Mouse (Mus musculus) lung, embryonic 16.5 days (tissue): ENCODE data around the gene Selenok. TPM values are rescaled to one million over a fixed set of nuclear protein-coding genes. Genes with fewer than 3 reads are reported as not detected.
A peak's percentile ranks its signal among the peaks of the same experiment; 100 is the strongest.

Experiments
- ATAC-seq: fragments of 200-750 bp; cut with Nextera tagmentation; 2 replicates; pipeline ENCODE4 v1.8.0; 2017; ENCODE audit warnings: low read depth, mild to moderate bottlenecking, moderate library complexity
- H3K27ac ChIP-seq: fragments of 300-500 bp; sonication (generic); 2 replicates; pipeline ENCODE4 v1.5.1; 2014; ENCODE audit warnings: mild to moderate bottlenecking, control low read depth, low read length
- H3K27me3 ChIP-seq: fragments of 300-500 bp; sonication (generic); 2 replicates; pipeline ENCODE4 v1.6.1; 2014; ENCODE audit warnings: low read depth, low read length, mixed read lengths; ENCODE audit not compliant: control insufficient read depth, insufficient read depth
- H3K36me3 ChIP-seq: fragments of 300-500 bp; sonication (generic); 2 replicates; pipeline ENCODE4 v1.6.1; 2014; ENCODE audit warnings: low read length; ENCODE audit not compliant: control insufficient read depth, insufficient read depth
- H3K4me1 ChIP-seq: fragments of 300-500 bp; sonication (generic); replicated peaks from 2 replicates; pipeline ENCODE4 v1.6.1; 2014; ENCODE audit warnings: low read length, mixed read lengths; ENCODE audit not compliant: control insufficient read depth, insufficient read depth
- H3K4me2 ChIP-seq: fragments of 300-500 bp; sonication (generic); 2 replicates; pipeline ENCODE4 v1.6.1; 2014; ENCODE audit warnings: low read depth, low read length, control low read depth
- H3K4me3 ChIP-seq: fragments of 300-500 bp; sonication (generic); 2 replicates; pipeline ENCODE4 v1.5.1; 2014; ENCODE audit warnings: mild to moderate bottlenecking, low read length, control low read depth
- H3K9ac ChIP-seq: fragments of 300-500 bp; sonication (generic); 2 replicates; pipeline ENCODE4 v1.6.1; 2014; ENCODE audit warnings: low read length, control low read depth
- H3K9me3 ChIP-seq: fragments of 300-500 bp; sonication (generic); 2 replicates; pipeline ENCODE4 v1.6.1; 2016; ENCODE audit warnings: low read length; ENCODE audit not compliant: control insufficient read depth
- WGBS: fragments of 180-500 bp; shearing (Covaris S2); extraction: QIAGEN DNeasy Blood & Tissue Kit; methylation state at CpG from one replicate; pipeline ENCODE4 v1.1.7; 2014; 5-methylcytosine and 5-hydroxymethylcytosine counted together
- polyA plus RNA-seq: library from polyadenylated mRNA; unstranded; fragments of >200 nt; fragmentation: Nextera tagmentation; extraction: Ambion mirVana; gene quantifications from 2 replicates; pipeline ENCODE4 v1.2.1, GENCODE M21; 2015

Selenok gene
- polyA plus RNA-seq, 1 experiment from 2014 or later = 290 TPM

- H3K27me3 ChIP-seq = no peaks in the 10 kb centered on the region
- H3K4me3 ChIP-seq = no peak overlapping the region
- no peak overlapping the region for H3K9ac ChIP-seq
- ATAC-seq = no peak
- H3K4me2 ChIP-seq = no peak overlapping the region
- H3K4me1 ChIP-seq = no peaks in the 10 kb centered on the region
- no peak overlapping the region for H3K27ac ChIP-seq
- no peaks in the 10 kb centered on the region for H3K36me3 ChIP-seq
- no peaks in the 10 kb centered on the region for H3K9me3 ChIP-seq
Measured at GRCm38 (mm10) chr14:29957393-29957792, 10.7 kb upstream of the Selenok start.

- H3K27ac ChIP-seq = peak overlapping the region; percentile 64
- peaks cover 14% of the 10 kb centered on the region for H3K4me1 ChIP-seq
- peak overlapping the region; percentile 65 for H3K4me2 ChIP-seq
- no peaks in the 10 kb centered on the region for H3K9me3 ChIP-seq
- no peaks in the 10 kb centered on the region for H3K27me3 ChIP-seq
- H3K4me3 ChIP-seq = peak overlapping the region; percentile 90
- peaks cover 14% of the 10 kb centered on the region for H3K36me3 ChIP-seq
- peak overlapping the region; percentile 70 for H3K9ac ChIP-seq
- ATAC-seq = no peak
- 62% methylated on average over 7 of the region's 7 CpGs for WGBS
Measured at GRCm38 (mm10) chr14:29967611-29968010, 497 bp upstream of the Selenok start.

GRCm38 (mm10) chr14:29971446-29971845 lies 3.3 kb downstream of the Selenok start:
- Histone ChIP-seq H3K27ac (no peak overlapping the region), H3K4me1 (peaks cover 14% of the 10 kb centered on the region), H3K9ac (no peak overlapping the region), H3K36me3 (peaks cover 28% of the 10 kb centered on the region), H3K9me3 (no peaks in the 10 kb centered on the region), H3K4me2 (no peak overlapping the region), H3K4me3 (no peak overlapping the region), H3K27me3 (no peaks in the 10 kb centered on the region)
- WGBS = 92% methylated on average over 7 of the region's 7 CpGs
- ATAC-seq = no peak

GRCm38 (mm10) chr14:29971993-29972392 lies 3.9 kb downstream of the Selenok start:
- H3K9ac ChIP-seq = no peak overlapping the region
- 73% methylated on average over 5 of the region's 5 CpGs for WGBS
- no peak overlapping the region for H3K27ac ChIP-seq
- peaks cover 28% of the 10 kb centered on the region for H3K36me3 ChIP-seq
- H3K4me3 ChIP-seq = no peak overlapping the region
- H3K9me3 ChIP-seq = no peaks in the 10 kb centered on the region
- peaks cover 14% of the 10 kb centered on the region for H3K4me1 ChIP-seq
- no peak overlapping the region for H3K4me2 ChIP-seq
- no peak for ATAC-seq
- H3K27me3 ChIP-seq = no peaks in the 10 kb centered on the region

GRCm38 (mm10) chr14:29976927-29977326 lies 8.8 kb downstream of the Selenok start:
- peaks cover 37% of the 10 kb centered on the region for H3K36me3 ChIP-seq
- no peak overlapping the region for H3K4me3 ChIP-seq
- no peak overlapping the region for H3K9ac ChIP-seq
- H3K4me2 ChIP-seq = no peak overlapping the region
- no peak overlapping the region for H3K27ac ChIP-seq
- no peak for ATAC-seq
- H3K27me3 ChIP-seq = no peaks in the 10 kb centered on the region
- 91% methylated on average over 6 of the region's 6 CpGs for WGBS
- peaks cover 9% of the 10 kb centered on the region for H3K4me1 ChIP-seq
- peaks cover 4% of the 10 kb centered on the region for H3K9me3 ChIP-seq

DNA sequence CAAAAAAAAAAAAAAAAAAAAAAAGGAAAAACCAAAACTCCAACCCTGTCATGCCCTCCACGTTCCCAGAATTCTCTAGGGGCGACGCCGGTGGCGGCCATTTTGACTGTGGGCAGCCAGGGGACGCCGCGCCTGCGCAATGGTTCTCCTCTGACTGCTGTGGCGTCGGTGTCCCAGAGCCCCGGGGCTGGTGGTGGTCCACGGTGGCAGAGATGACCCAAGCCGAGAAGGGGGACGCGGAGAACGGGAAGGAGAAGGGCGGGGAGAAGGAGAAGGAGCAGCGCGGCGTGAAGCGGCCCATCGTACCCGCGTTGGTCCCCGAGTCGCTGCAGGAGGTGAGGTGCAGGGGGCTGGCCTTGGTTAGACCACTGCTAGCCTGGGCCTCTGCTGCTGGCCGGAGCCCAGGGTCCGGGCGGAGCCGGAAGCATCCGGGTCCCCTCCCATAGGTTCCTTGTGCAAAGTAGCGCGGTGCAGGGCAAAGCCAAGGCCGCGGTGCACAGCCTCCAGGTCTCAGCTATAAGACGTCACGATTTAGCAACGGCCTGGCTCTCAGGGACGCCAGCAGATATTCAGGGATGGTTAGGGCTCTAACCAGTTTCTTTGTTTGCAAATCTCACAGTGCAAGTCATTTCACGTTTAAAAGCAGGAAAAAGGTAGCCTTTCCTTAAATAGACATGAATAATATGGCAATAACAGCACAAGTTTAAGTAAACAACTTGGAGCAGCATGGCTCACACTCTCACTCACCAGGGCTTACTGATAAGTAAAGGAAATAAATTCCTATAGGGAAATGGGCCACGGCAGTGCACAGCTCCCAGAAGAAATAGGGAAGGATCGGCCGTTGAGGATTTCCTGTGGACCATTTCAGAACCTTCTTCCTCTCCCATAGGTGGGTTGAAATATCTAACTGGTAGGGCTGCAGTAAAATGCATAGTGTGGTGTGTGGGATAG lies 10.4 kb downstream of the Selenok start, which contains the start of gene Actr8:
Gene Actr8, plus strand, starts transcription at position 84 of the 951 bp plus-strand sequence.
- H3K4me2 ChIP-seq = peak within 1 kb of the TSS; percentile 87
- ATAC-seq = peak; percentile 99
- peak within 1 kb of the TSS; percentile 87 for H3K27ac ChIP-seq
- under 1% methylated on average over 38 of the region's 44 CpGs for WGBS
- peak within 1 kb of the TSS; percentile 86 for H3K9ac ChIP-seq
- peaks cover 41% of the 10 kb centered on the region for H3K36me3 ChIP-seq
- peak within 1 kb of the TSS; percentile 72 for H3K4me3 ChIP-seq
- H3K27me3 ChIP-seq = no peaks in the 10 kb centered on the region
- peaks cover 9% of the 10 kb centered on the region for H3K4me1 ChIP-seq
- H3K9me3 ChIP-seq = peaks cover 4% of the 10 kb centered on the region

- no peak for ATAC-seq
- Histone ChIP-seq H3K4me2 (no peak overlapping the region), H3K4me3 (no peak overlapping the region), H3K27ac (no peak overlapping the region), H3K36me3 (peaks cover 53% of the 10 kb centered on the region), H3K4me1 (peaks cover 9% of the 10 kb centered on the region), H3K9ac (no peak overlapping the region), H3K27me3 (no peaks in the 10 kb centered on the region), H3K9me3 (peaks cover 4% of the 10 kb centered on the region)
- WGBS = 96% methylated on average over 10 of the region's 10 CpGs
Measured at GRCm38 (mm10) chr14:29980447-29981205, 12.5 kb downstream of the Selenok start.

DNA sequence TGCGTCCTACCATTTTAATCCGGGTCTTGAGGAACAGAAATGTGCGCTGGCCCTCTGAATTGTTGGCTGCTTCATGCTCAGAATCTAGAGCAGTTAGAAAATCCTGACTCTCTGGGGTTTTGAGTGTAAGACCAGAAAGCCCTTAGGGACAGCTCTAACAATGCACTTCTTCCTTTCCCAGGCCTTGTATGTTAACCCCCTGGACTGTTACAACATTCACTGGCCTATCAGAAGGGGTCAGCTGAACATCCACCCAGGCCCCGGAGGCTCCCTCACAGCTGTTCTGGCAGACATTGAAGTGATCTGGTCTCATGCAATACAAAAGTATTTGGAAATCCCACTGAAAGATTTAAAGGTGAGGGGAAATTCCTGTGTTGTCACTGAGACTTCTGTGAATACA lies 18.0 kb downstream of the Selenok start:
- ATAC-seq = no peak
- 89% methylated on average over 4 of the region's 4 CpGs for WGBS
- Histone ChIP-seq H3K27me3 (no peaks in the 10 kb centered on the region), H3K4me2 (no peak overlapping the region), H3K4me3 (no peak overlapping the region), H3K36me3 (peaks cover 89% of the 10 kb centered on the region), H3K9me3 (no peaks in the 10 kb centered on the region), H3K9ac (no peak overlapping the region), H3K4me1 (no peaks in the 10 kb centered on the region), H3K27ac (no peak overlapping the region)

GRCm38 (mm10) chr14:29987276-29987675 lies 19.2 kb downstream of the Selenok start:
- Histone ChIP-seq H3K9ac (no peak overlapping the region), H3K4me1 (no peaks in the 10 kb centered on the region), H3K4me3 (no peak overlapping the region), H3K27ac (no peak overlapping the region), H3K36me3 (peaks cover 86% of the 10 kb centered on the region), H3K9me3 (no peaks in the 10 kb centered on the region), H3K27me3 (no peaks in the 10 kb centered on the region), H3K4me2 (no peak overlapping the region)
- ATAC-seq = no peak
- 90% methylated on average over 6 of the region's 6 CpGs for WGBS
